Mouse (Mus musculus): ENCODE measurements around the gene Rlf. TPM values are rescaled to one million over a fixed set of nuclear protein-coding genes. Genes with fewer than 3 reads are reported as not detected.

Gene Rlf
- polyA plus RNA-seq, 1 experiment from 2014 or later = 21.7 TPM

Other genes starting within 250 kb of the Rlf start
- gene Smap2, start 197.8 kb downstream of the Rlf start, polyA plus RNA-seq (2015; fragmentation: Nextera tagmentation; extraction: Ambion mirVana) = 8.3 and 10.0 TPM in 2 replicates
- 3.5 and 6.2 TPM in 2 replicates for gene Col9a2, start 175.7 kb downstream of the Rlf start, polyA plus RNA-seq (2015; fragmentation: Nextera tagmentation; extraction: Ambion mirVana)
- gene Zmpste24, start 116.8 kb downstream of the Rlf start, polyA plus RNA-seq (2015; fragmentation: Nextera tagmentation; extraction: Ambion mirVana) = 38.1 and 41.9 TPM in 2 replicates
- not detected in 2 replicates for gene Tmco2, start 105.9 kb downstream of the Rlf start, polyA plus RNA-seq (2015; fragmentation: Nextera tagmentation; extraction: Ambion mirVana)
- 0.22 TPM in 1 of 2 replicates, not detected in the other for gene Gm12888, start 109.8 kb upstream of the Rlf start, polyA plus RNA-seq (2015; fragmentation: Nextera tagmentation; extraction: Ambion mirVana)
- gene Gm12886, start 208.0 kb upstream of the Rlf start, polyA plus RNA-seq (2015; fragmentation: Nextera tagmentation; extraction: Ambion mirVana) = not detected in 2 replicates

All from stomach, embryonic 16.5 days (tissue).